Mouse (Mus musculus) forebrain, embryonic 10.5 days (tissue): ENCODE results near the gene Usp37. TPM values are rescaled to one million over a fixed set of nuclear protein-coding genes. Genes with fewer than 3 reads are reported as not detected.
A peak's percentile ranks its signal among the peaks of the same experiment; 100 is the strongest.
"Not testable (repeated sequence)": the region's sequence is repeated elsewhere in the genome, so short reads cannot be mapped to it uniquely, and the experiment has no call there.

ENCODE experiments used
- DNase-seq: peaks from one replicate; pipeline ENCODE4 v3.0.0-alpha.2; 2017; ENCODE audit warnings: low spot score; ENCODE audit errors: extremely low spot score
- H3K27ac ChIP-seq: fragments of 300-500 bp; sonication (generic); 2 replicates; pipeline ENCODE4 v1.5.1; 2016; ENCODE audit warnings: mild to moderate bottlenecking
- H3K27me3 ChIP-seq: fragments of 300-500 bp; sonication (generic); 2 replicates; pipeline ENCODE4 v1.6.1; 2016; ENCODE audit warnings: mild to moderate bottlenecking; ENCODE audit not compliant: poor library complexity, severe bottlenecking
- H3K36me3 ChIP-seq: fragments of 300-500 bp; sonication (generic); replicated peaks from 2 replicates; pipeline ENCODE4 v1.6.1; 2016; ENCODE audit warnings: mild to moderate bottlenecking, moderate library complexity
- H3K4me1 ChIP-seq: fragments of 300-500 bp; sonication (generic); 2 replicates; pipeline ENCODE4 v1.6.1; 2016
- H3K4me3 ChIP-seq: fragments of 300-500 bp; sonication (generic); 2 replicates; pipeline ENCODE4 v1.5.1; 2016; ENCODE audit warnings: mild to moderate bottlenecking, moderate library complexity
- H3K9me3 ChIP-seq: fragments of 300-500 bp; sonication (generic); 2 replicates; pipeline ENCODE4 v1.6.1; 2016; ENCODE audit warnings: mild to moderate bottlenecking, moderate library complexity
- WGBS: fragments of 180-500 bp; shearing (Covaris S2); methylation state at CpG from one replicate; pipeline ENCODE4 v1.1.7; 2016; 5-methylcytosine and 5-hydroxymethylcytosine counted together
- polyA plus RNA-seq: library from polyadenylated mRNA; unstranded; fragments of >200 nt; fragmentation: Nextera tagmentation; extraction: Ambion mirVana; gene quantifications from 2 replicates; pipeline ENCODE4 v1.2.1, GENCODE M21; 2016

Gene Usp37
- polyA plus RNA-seq, 1 experiment from 2014 or later, result 53.2 TPM

DNA sequence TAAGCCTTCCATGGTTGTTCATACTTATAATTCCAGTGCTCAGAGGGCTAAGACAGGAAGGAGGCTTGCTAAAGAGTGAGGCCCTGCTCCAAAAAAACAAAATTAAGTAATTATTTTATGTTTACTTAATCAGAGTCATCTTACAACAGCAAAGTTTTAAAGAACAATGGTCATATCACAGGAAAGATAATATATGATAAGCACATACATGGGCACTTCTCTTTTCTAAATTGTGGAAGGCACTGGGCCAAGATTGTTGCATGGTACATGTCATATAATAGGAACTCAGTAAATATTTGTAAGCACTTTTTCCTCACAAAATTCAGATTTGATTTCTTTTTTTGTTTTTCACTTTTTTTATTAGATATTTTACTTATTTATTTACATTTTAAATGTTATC, 24.2 kb downstream of the Usp37 start:
- no peak overlapping the region for H3K4me3 ChIP-seq
- H3K4me1 ChIP-seq, result no peaks in the 10 kb centered on the region
- no peaks in the 10 kb centered on the region for H3K9me3 ChIP-seq
- no peak overlapping the region for H3K27ac ChIP-seq
- no peaks in the 10 kb centered on the region for H3K27me3 ChIP-seq
- H3K36me3 ChIP-seq, result peaks cover 93% of the 10 kb centered on the region
- DNase-seq, result no peak

DNA sequence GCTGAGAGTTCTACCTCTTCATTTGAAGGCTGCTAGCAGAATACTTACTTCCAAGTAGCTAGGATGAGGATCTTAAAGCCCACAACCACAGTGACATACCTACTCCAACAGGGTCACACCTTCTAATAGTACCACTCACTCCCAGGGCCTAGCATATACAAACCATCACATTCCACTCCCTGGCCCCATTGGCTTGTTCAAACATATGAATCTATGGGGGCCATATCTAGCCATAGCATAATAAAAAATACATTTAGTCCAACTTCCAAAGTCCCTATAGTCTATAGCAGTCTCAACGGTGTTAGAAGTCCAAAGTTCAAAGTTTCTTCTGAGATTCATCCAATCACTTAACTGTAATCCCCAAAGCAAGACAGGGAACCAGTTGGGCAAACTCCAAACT, 31.1 kb downstream of the Usp37 start:
- H3K4me1 ChIP-seq, result peaks cover 12% of the 10 kb centered on the region
- peaks cover 90% of the 10 kb centered on the region for H3K36me3 ChIP-seq
- H3K4me3 ChIP-seq, H3K27ac ChIP-seq, H3K27me3 ChIP-seq, DNase-seq, H3K9me3 ChIP-seq: not testable (repeated sequence)
- WGBS, result 93% methylated on average over 1 of the region's 1 CpGs

DNA sequence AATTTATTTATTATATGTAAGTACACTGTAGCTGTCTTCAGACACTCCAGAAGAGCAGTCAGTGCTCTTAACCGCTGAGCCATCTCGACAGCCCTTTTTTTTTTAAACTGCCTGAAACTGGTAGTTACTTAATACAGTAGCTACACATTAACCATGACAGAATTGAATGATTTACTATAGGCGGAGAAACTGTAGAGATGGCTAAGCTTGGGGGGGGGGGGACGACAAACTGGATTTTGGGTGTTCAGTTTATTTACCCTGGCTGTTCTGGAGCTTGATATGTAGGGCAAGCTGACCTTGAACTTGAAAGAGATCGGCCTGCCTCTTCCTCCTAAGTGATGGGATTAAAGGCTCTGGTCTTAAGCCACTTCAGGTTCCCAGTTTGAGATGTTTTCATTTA, 32.8 kb downstream of the Usp37 start:
- Histone ChIP-seq H3K27ac (no peak overlapping the region), H3K4me3 (no peak overlapping the region), H3K9me3 (no peaks in the 10 kb centered on the region), H3K27me3 (no peaks in the 10 kb centered on the region), H3K36me3 (peaks cover 84% of the 10 kb centered on the region), H3K4me1 (peaks cover 25% of the 10 kb centered on the region)
- DNase-seq, result no peak
- 97% methylated on average over 5 of the region's 5 CpGs for WGBS

DNA sequence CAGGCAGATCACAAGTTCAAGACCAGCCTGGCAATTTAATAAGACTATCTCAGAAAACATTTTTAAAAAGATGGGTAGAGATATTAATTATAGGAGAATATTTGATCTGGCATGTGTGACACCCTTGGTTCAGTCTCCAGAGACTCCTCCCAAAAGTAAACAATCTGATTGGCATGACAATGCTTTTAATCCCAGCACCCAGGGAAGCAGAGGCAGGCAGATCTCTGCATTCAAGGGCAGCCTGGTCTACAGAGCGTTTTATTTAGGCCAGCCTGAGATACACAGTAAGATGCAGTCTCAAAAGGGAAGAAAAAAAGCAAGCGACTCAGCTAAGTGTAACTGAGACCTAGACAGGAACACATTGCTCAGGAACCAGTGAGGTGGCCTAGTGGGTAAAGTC, 36.3 kb downstream of the Usp37 start:
- Histone ChIP-seq H3K9me3 (no peaks in the 10 kb centered on the region), H3K36me3 (peaks cover 56% of the 10 kb centered on the region), H3K27me3 (no peaks in the 10 kb centered on the region), H3K4me1 (peaks cover 39% of the 10 kb centered on the region), H3K27ac (0 out of 2 replicates have a peak overlapping the region, but pooled peaks have one; percentile 98), H3K4me3 (peak overlapping the region; percentile 86)
- DNase-seq, result no peak
- WGBS, result 95% methylated on average over 2 of the region's 2 CpGs

DNA sequence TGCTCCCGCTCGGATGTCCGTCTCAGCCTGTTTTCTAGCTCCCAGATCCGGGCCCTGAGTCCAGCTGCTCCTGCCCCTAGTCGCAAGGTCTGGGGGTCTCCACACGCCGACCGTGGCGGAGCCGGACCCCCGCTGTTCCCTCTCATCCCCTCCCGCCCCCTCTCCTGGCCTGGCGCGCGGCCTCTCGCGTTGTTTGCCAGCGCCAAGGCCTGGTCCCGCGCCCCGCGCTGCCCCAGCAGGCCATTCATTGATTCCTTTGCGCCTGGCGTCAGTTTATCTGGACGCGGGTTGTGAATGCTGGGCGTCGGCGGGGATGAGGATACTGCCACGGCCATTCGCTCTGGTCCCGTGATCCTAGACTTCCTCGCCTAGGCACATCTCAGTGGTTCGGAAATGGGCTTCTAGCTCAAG, 37.6 kb downstream of the Usp37 start:
- Histone ChIP-seq H3K4me3 (peak overlapping the region; percentile 86), H3K9me3 (no peaks in the 10 kb centered on the region), H3K27me3 (no peaks in the 10 kb centered on the region), H3K27ac (peak overlapping the region; percentile 98), H3K36me3 (peaks cover 51% of the 10 kb centered on the region), H3K4me1 (peaks cover 39% of the 10 kb centered on the region)
- DNase-seq, result peak; percentile 89
- under 1% methylated on average over 34 of the region's 34 CpGs for WGBS

DNA sequence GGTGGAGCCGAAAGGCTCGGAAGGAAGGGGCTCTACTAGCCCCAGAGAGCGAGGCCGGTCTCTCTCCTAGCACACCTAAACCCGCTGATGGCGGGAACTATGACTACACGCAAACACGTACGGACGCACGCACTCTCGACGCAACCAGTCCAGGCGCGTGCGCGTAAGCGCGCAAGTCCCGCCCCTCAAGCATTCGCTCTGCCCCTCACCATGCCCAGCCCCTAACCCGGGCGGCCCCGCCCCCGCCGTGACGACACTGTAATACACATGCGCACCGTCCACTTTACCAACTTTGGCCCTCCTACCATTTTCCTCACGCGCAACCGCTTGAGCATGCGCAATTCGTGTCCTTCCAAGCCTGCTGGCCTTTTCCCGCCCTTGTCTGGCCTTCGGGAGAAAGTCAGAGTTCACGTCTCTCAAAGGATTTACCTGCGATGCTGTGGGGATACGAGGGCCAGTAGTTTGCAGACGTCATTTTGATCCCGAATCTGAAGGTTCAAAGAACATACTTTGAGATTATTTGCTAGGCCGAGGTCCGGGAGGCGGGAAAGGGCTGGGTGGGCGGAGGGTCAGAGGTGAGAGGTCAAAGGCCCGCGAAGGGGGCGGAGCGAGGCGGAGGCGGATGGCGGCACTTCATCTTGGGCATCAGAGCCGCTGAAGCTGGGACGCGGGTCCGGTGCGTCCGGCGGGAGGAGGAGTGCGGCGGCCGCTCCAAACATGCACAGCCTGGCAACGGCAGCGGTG, 38.2 kb downstream of the Usp37 start, which contains the start of gene Cnot9:
Gene Cnot9 (plus strand): TSS at position 338 of the 744 bp plus-strand sequence.
- no peaks in the 10 kb centered on the region for H3K9me3 ChIP-seq
- peak; percentile 100 for DNase-seq
- H3K4me3 ChIP-seq, result peak within 1 kb of the TSS; percentile 86
- H3K27ac ChIP-seq, result peak within 1 kb of the TSS; percentile 98
- WGBS, result under 1% methylated on average over 64 of the region's 64 CpGs
- peaks cover 45% of the 10 kb centered on the region for H3K36me3 ChIP-seq
- H3K27me3 ChIP-seq, result no peaks in the 10 kb centered on the region
- peaks cover 39% of the 10 kb centered on the region for H3K4me1 ChIP-seq

DNA sequence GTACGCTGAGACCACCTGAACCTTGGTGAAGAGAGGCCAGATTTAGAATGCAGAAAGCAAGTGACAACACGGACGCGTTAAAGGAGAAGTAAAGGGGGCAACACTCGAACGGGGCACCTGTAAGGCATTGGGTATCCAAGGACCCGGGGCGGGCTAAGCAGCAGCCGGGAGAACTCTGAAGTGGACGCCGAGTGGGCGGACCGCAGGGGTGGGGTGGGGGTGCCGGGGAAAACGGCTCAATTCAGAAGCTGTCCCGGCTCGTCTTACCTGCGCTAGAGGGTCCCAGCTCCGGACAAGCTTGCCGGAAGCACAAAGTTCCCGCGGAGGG, 38.7 kb downstream of the Usp37 start:
- H3K27ac ChIP-seq, result peak overlapping the region; percentile 98
- H3K27me3 ChIP-seq, result no peaks in the 10 kb centered on the region
- no peaks in the 10 kb centered on the region for H3K9me3 ChIP-seq
- peak overlapping the region; percentile 86 for H3K4me3 ChIP-seq
- WGBS, result under 1% methylated on average over 22 of the region's 22 CpGs
- no peak for DNase-seq
- H3K36me3 ChIP-seq, result peaks cover 40% of the 10 kb centered on the region
- peaks cover 39% of the 10 kb centered on the region for H3K4me1 ChIP-seq

DNA sequence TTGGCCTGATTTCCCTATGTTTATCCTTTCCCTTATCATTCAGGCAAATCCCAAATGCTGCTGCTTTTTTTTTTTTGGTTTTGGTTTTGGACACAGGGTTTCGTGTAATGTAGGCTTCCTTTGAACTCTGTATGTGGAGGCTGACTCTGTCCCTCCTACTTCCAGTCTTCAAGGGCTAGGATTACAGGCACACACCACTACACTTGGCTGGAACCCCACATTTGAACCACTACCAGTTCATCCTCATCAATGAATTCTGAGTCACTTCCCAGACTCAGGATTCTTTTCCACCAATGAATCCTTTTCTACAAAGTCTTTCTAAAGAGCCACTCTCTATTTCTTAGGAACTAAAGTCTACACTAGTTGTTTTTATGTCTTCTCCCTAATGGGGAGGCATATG, 43.0 kb downstream of the Usp37 start:
- 78% methylated on average over 1 of the region's 1 CpGs for WGBS
- H3K4me3 ChIP-seq, result no peak overlapping the region
- no peaks in the 10 kb centered on the region for H3K27me3 ChIP-seq
- H3K9me3 ChIP-seq, result no peaks in the 10 kb centered on the region
- peaks cover 14% of the 10 kb centered on the region for H3K4me1 ChIP-seq
- no peak for DNase-seq
- no peak overlapping the region for H3K27ac ChIP-seq
- peaks cover 40% of the 10 kb centered on the region for H3K36me3 ChIP-seq

DNA sequence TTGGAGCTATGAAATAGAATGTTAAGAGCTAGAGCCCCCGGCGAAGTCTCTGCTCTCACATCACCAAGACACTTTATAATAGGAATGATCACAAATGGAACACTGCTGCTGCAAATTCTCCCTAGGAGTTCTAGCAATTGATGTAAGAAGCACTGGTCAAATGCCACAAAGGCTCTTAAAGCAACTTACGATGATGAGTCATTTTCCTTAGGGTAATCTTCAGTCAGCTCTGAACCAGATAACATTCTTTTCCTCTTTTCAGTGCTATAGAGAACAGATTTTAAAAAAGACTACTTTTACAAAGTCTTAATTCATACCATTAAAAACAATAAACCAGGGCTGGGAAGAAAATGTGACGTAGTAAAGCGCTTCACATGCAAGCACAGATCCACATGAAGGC, 58.3 kb downstream of the Usp37 start:
- H3K27me3 ChIP-seq, result no peaks in the 10 kb centered on the region
- WGBS, result 95% methylated on average over 5 of the region's 5 CpGs
- no peak for DNase-seq
- peaks cover 100% of the 10 kb centered on the region for H3K36me3 ChIP-seq
- H3K9me3 ChIP-seq, result no peaks in the 10 kb centered on the region
- no peak overlapping the region for H3K27ac ChIP-seq
- H3K4me3 ChIP-seq, result no peak overlapping the region
- H3K4me1 ChIP-seq, result no peaks in the 10 kb centered on the region

DNA sequence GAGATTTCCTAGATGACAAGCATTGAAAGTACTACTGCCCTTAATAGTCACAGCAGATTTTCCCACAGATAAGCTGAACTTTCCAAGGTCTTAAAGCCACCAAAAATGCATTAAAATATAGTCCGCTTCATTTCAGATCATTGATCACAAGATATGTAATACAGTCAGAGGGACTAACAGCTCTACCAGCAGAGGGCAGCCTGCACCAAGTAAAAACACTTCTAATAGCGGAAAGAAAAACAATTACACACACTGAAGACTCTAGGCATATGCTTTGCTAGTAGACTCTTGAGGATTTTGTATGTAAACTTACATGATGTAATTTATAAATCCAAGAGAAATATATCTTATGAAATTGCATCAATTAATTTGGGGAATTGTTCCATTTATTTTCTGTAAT, 83.8 kb downstream of the Usp37 start:
- H3K4me1 ChIP-seq, result no peaks in the 10 kb centered on the region
- no peaks in the 10 kb centered on the region for H3K27me3 ChIP-seq
- WGBS, result 79% methylated on average over 2 of the region's 2 CpGs
- DNase-seq, result no peak
- H3K27ac ChIP-seq, result no peak overlapping the region
- no peak overlapping the region for H3K4me3 ChIP-seq
- H3K36me3 ChIP-seq, result peaks cover 96% of the 10 kb centered on the region
- H3K9me3 ChIP-seq, result no peaks in the 10 kb centered on the region

DNA sequence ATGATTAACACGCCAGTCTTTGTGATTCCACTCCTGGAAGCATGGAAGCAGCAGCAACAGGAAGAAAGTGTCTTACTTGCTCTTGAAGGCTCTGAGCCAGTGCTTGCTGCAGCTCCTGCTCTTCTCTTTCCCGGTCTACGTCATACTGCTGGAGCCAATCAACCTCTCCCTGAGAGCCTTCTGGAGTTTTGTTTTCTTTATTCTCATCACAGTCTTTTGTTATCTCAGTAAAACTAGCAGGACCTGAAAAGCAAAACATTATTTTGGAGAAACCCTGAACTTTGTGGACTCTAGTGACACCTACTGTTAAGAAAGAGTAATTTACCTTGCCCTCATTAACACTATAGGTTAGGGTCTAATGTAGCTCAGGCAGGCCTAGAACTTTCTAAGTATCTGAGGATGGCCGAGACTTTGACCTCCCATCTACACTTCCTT, 91.5 kb downstream of the Usp37 start:
- WGBS, result 69% methylated on average over 4 of the region's 4 CpGs
- Histone ChIP-seq H3K27ac (no peak overlapping the region), H3K4me3 (no peak overlapping the region), H3K9me3 (no peaks in the 10 kb centered on the region), H3K4me1 (no peaks in the 10 kb centered on the region), H3K27me3 (no peaks in the 10 kb centered on the region), H3K36me3 (peaks cover 98% of the 10 kb centered on the region)
- no peak for DNase-seq

DNA sequence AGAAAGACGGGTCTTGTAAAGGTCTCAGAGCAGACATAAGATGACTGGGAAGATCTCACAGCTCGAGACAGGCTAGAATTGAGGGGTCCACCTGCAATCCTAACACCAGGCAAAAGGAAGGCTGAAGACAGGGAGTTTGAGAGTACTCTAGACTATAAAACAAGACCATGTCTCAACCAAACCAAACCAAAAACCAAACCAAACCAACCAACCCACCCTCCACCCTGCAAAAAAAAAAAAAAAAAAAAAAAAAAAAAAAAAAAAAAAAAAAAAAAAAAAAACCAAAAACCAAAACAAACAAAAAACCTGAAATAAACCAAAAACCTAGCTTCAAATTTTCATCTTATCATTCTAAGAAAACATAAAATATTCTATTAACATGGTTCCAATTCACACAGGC, 99.5 kb downstream of the Usp37 start:
- Histone ChIP-seq H3K27ac (no peak overlapping the region), H3K4me3 (no peak overlapping the region), H3K9me3 (no peaks in the 10 kb centered on the region), H3K4me1 (no peaks in the 10 kb centered on the region), H3K27me3 (no peaks in the 10 kb centered on the region), H3K36me3 (peaks cover 96% of the 10 kb centered on the region)
- 89% methylated on average over 2 of the region's 2 CpGs for whole genome bisulfite sequencing
- DNase-seq, result no peak

DNA sequence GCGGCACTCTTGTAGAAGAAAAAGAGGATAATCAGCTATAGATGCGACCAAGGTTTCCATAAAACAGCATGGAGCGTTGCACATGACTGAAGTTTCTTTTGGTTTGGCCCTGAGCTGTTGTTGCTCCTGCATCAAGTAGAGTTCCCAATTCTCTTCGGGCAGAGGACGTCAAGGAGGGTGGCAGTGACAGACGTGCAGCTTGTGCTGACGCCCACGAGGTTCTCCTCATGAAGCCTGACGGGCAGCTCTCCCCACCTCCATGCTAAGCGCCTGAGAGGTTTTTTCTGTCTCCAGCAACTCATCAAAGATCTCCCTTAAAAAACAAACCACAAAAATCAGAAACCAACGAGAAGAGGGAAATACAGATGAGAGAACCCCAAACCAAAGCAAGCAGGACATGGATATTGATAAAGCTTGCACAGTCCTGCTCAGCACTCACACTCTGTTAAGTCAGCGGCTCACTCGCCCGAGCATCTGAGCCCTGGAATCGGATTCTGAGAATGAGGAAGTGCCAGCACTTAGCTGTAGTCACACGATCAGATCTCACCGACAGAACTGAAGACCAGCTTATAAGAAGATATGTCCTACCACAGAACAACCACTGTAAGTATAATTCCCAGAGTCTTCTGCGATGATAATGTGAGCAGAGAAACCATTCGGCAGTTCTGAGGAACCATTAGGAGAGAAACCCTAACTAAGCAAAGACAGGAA, 104.8 kb downstream of the Usp37 start:
- Histone ChIP-seq H3K4me1 (no peaks in the 10 kb centered on the region), H3K27ac (no peak overlapping the region), H3K9me3 (no peaks in the 10 kb centered on the region), H3K4me3 (no peak overlapping the region), H3K36me3 (peaks cover 99% of the 10 kb centered on the region), H3K27me3 (no peaks in the 10 kb centered on the region)
- no peak for DNase-seq
- WGBS, result 93% methylated on average over 19 of the region's 19 CpGs
